ENCODE assay signal across 10 mouse cellular contexts in the genomic region with DNA sequence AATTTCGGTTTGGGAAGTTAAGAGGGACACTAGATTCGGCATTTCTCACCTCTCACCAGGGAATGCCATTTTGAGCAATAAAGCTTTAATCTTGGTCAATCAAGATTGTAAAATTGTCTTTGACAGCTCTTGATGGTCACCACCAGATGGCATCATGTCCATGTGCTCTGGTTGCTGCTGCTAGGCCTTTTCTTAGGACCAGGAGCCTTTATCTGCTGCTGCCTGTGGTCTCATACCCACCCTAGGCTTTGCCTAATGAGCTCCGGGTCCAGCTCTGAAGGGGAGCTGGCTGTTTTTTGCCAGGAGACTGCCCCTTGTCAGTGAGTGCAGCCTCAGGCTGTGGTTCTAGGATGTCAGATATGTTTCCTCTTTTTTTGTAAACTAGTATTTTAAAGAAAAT. TPM values are rescaled to one million over a fixed set of nuclear protein-coding genes. Genes with fewer than 3 reads are reported as not detected.
DNase-seq lines count a peak whose midpoint lies in the region; ATAC-seq and TF ChIP-seq lines count a peak whose summit lies in the region.
"Had no signal": no experiment of that assay in that cellular context is flagged by ENCODE, and none has a peak within 500 bp of the region (broad histone marks: within the 10 kb centered on the region; RNA-seq: fewer than 3 reads in every experiment).

No protein-coding gene starts in this region.

- no peak overlapping the region for H3K4me3 ChIP-seq in kidney, embryonic 15.5 days (replicated peaks)
- no peak overlapping the region for H3K4me3 ChIP-seq in cortical plate, adult 2 months (ENCODE audit: insufficient read depth, low read length)
- H3K4me3 ChIP-seq: midbrain, embryonic 12.5 days had no signal

- WGBS in kidney, embryonic 15.5 days = 15% methylated on average over 3 of the region's 3 CpGs

- no peaks in the 10 kb centered on the region for H3K27me3 ChIP-seq in kidney, embryonic 15.5 days
- H3K27me3 ChIP-seq: midbrain, embryonic 12.5 days had no signal

- no peak overlapping the region for H3K9ac ChIP-seq in kidney, embryonic 15.5 days
- H3K9ac ChIP-seq: midbrain, embryonic 12.5 days had no signal

- peak; percentile 13 for DNase-seq in adrenal gland, postnatal 10 days
- no peak for DNase-seq in adrenal gland, postnatal 36 days
- peak; percentile 24 for DNase-seq in kidney, adult 9 months
- DNase-seq in lung, postnatal 36 days = peak; percentile 19
- DNase-seq in layer of hippocampus, postnatal 25 days (ENCODE audit: extremely low spot score in 1 of 2, low spot score in 1 of 2) = no peak
- DNase-seq in right cerebral cortex, adult 2 months (ENCODE audit: low spot score in 2 of 2) = no peak

- no peaks in the 10 kb centered on the region for H3K9me3 ChIP-seq in kidney, embryonic 15.5 days (replicated peaks)
- H3K9me3 ChIP-seq: midbrain, embryonic 12.5 days had no signal

- no peaks in the 10 kb centered on the region for H3K36me3 ChIP-seq in kidney, embryonic 15.5 days
- H3K36me3 ChIP-seq: midbrain, embryonic 12.5 days had no signal

- ATAC-seq in kidney, embryonic 15.5 days (replicated peaks; ENCODE audit: low FRiP score) = no peak

- no peak overlapping the region for H3K27ac ChIP-seq in kidney, embryonic 15.5 days
- no peak overlapping the region for H3K27ac ChIP-seq in cortical plate, adult 2 months (ENCODE audit: insufficient read depth, low read length)
- H3K27ac ChIP-seq: midbrain, embryonic 12.5 days had no signal

- peak; percentile 64 for TF ChIP-seq CTCF in cortical plate, adult 2 months (IDR thresholded peaks at IDR 0.05; ENCODE audit: extremely low read depth, insufficient read depth, low read length)

- no peak for TF ChIP-seq POLR2A in cortical plate, adult 2 months (IDR thresholded peaks at IDR 0.05; ENCODE audit: extremely low read depth, insufficient read depth, low read length)

- H3K4me1 ChIP-seq in kidney, embryonic 15.5 days = no peaks in the 10 kb centered on the region
- H3K4me1 ChIP-seq in cortical plate, adult 2 months (ENCODE audit: control insufficient read depth, insufficient read depth, low read length) = peaks cover 5% of the 10 kb centered on the region

- H3K4me2 ChIP-seq in kidney, embryonic 15.5 days = no peak overlapping the region
- H3K4me2 ChIP-seq: midbrain, embryonic 12.5 days had no signal

RNA-seq across cellular contexts. Expression of gene Trank1, which starts 44.8 kb away (rescaled TPM):
- 10 to 100 TPM; 44.7 to 51.7 TPM for total RNA-seq in adrenal gland, postnatal 10 days (2021)
- total RNA-seq in adrenal gland, postnatal 36 days (2021) = 100 to 1,000 TPM in 1 of 2 experiments, 10 to 100 TPM in 1; 47.0 to 175 TPM
- polyA plus RNA-seq in kidney, embryonic 15.5 days (2015; fragmentation: Nextera tagmentation; extraction: Ambion mirVana) = 0.44 and 0.75 TPM in 2 replicates
- 383 and 430 TPM in 2 replicates for polyA plus RNA-seq in cortical plate, adult 2 months (2012; rRNA removed)
- 100 to 1,000 TPM; 159 to 197 TPM for total RNA-seq in layer of hippocampus, postnatal 25 days (2021)
- total RNA-seq: hematopoietic stem cell, adult 5-6 weeks had no signal

Comparison
In these comparisons a context has a peak if more than half of its experiments do, and no peak if none do; other contexts are left out.
1. DNase-seq: peak in adrenal gland, postnatal 10 days (single experiment), kidney, adult 9 months (single experiment) and lung, postnatal 36 days (single experiment); none in adrenal gland, postnatal 36 days (0 of 2), layer of hippocampus, postnatal 25 days (0 of 2) and right cerebral cortex, adult 2 months (0 of 2).